Mouse (Mus musculus): ENCODE data around the gene Uri1.

- TF ChIP-seq POLR2A (IDR thresholded peaks at IDR 0.05; ENCODE audit: low read depth, low read length) (no peak), CTCF (conservative IDR thresholded peaks at IDR 0.05; ENCODE audit: insufficient read depth, insufficient read length, low read depth, low read length) (no peak)
Observed at GRCm38 (mm10) chr7:38037586-38037985, 14.2 kb upstream of the Uri1 start.

Data from kidney, adult 2 months (tissue).